Comparison of ENCODE assay signal across 16 mouse cellular contexts in the genomic region with DNA sequence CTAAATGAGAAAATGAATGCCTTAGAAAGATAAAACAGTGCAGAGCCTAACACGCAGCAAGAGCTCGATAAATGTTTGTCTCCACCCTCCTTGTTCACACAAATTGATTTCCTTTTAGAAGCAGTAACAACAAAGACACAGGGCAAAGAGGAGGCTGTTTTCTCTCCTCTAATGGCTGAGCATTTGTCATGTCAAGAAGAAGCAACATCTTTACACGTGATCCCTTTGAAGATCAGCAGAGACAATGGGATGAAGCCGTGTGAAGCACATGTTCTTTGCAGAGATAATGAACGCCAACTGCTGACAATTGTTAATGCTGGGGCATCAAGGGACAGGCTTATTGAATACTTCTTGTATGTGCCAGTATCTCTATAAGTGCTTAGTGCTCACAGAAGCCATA.
A peak's percentile ranks its signal among the peaks of the same experiment; 100 is the strongest.
DNase-seq lines count a peak whose midpoint lies in the region; ATAC-seq and TF ChIP-seq lines count a peak whose summit lies in the region.
"Had no signal": no experiment of that assay in that cellular context is flagged by ENCODE, and none has a peak within 500 bp of the region (broad histone marks: within the 10 kb centered on the region; RNA-seq: fewer than 3 reads in every experiment).

No protein-coding gene starts in this region.

- no peak for TF ChIP-seq CTCF in forebrain, postnatal 0 days (IDR thresholded peaks at IDR 0.05; ENCODE audit: low read depth)
- TF ChIP-seq CTCF in liver, postnatal 0 days (IDR thresholded peaks at IDR 0.05; ENCODE audit: low read depth): no peak

- no peak overlapping the region for H3K4me2 ChIP-seq in forebrain, embryonic 12.5 days
- H3K4me2 ChIP-seq in forebrain, postnatal 0 days (ENCODE audit: low read depth): no peak overlapping the region
- no peak overlapping the region for H3K4me2 ChIP-seq in neural tube, embryonic 14.5 days (ENCODE audit: low read depth, low read length)
- no peak overlapping the region for H3K4me2 ChIP-seq in liver, postnatal 0 days (ENCODE audit: low read depth, low read length)
- H3K4me2 ChIP-seq: embryonic facial prominence, embryonic 12.5 days; liver, embryonic 12.5 days; lung, embryonic 15.5 days had no signal

- no peak overlapping the region for H3K27ac ChIP-seq in forebrain, embryonic 12.5 days
- H3K27ac ChIP-seq in forebrain, postnatal 0 days (ENCODE audit: low read depth, low read length): no peak overlapping the region
- H3K27ac ChIP-seq in neural tube, embryonic 14.5 days (ENCODE audit: low read depth, low read length): no peak overlapping the region
- H3K27ac ChIP-seq in liver, postnatal 0 days (ENCODE audit: low read depth): no peak overlapping the region
- H3K27ac ChIP-seq: embryonic facial prominence, embryonic 12.5 days; kidney, postnatal 0 days; liver, embryonic 12.5 days; lung, embryonic 15.5 days had no signal

- peak; percentile 64; the same call in 1 of the 2 replicates for ATAC-seq in forebrain, embryonic 12.5 days (ENCODE audit: low FRiP score)
- ATAC-seq in forebrain, postnatal 0 days: no peak
- ATAC-seq in neural tube, embryonic 14.5 days (ENCODE audit: low read depth): peak; percentile 51; the same call in 1 of the 2 replicates
- no peak for ATAC-seq in liver, postnatal 0 days
- ATAC-seq: liver, embryonic 12.5 days had no signal

- H3K36me3 ChIP-seq in forebrain, embryonic 12.5 days (replicated peaks): no peaks in the 10 kb centered on the region
- no peaks in the 10 kb centered on the region for H3K36me3 ChIP-seq in forebrain, postnatal 0 days (ENCODE audit: insufficient read depth)
- no peaks in the 10 kb centered on the region for H3K36me3 ChIP-seq in neural tube, embryonic 14.5 days (ENCODE audit: control insufficient read depth, insufficient read depth, low read length)
- no peaks in the 10 kb centered on the region for H3K36me3 ChIP-seq in liver, postnatal 0 days (replicated peaks; ENCODE audit: insufficient read depth, low read length)
- H3K36me3 ChIP-seq: embryonic facial prominence, embryonic 12.5 days; liver, embryonic 12.5 days; lung, embryonic 15.5 days had no signal

- DNase-seq in forebrain, postnatal 0 days: no peak
- DNase-seq in embryo, embryonic 10.5 days (ENCODE audit: low spot score): peak; percentile 57
- DNase-seq in mesoderm, embryonic 11.5 days (ENCODE audit: low read depth, low spot score): peak; percentile 26
- DNase-seq in liver, postnatal 0 days: no peak
- DNase-seq in thymus, postnatal 25 days: no peak
- DNase-seq: cerebellum, adult 11 months; cerebellum, postnatal 14 days; kidney, adult 11 months; thymus, postnatal 14 days had no signal

- no peaks in the 10 kb centered on the region for H3K27me3 ChIP-seq in forebrain, embryonic 12.5 days
- no peaks in the 10 kb centered on the region for H3K27me3 ChIP-seq in forebrain, postnatal 0 days (ENCODE audit: insufficient read depth, low read length)
- H3K27me3 ChIP-seq in neural tube, embryonic 14.5 days (ENCODE audit: control insufficient read depth, insufficient read depth, low read length): no peaks in the 10 kb centered on the region
- H3K27me3 ChIP-seq in liver, postnatal 0 days (ENCODE audit: insufficient read depth, low read length): no peaks in the 10 kb centered on the region
- H3K27me3 ChIP-seq: CH12.LX; embryonic facial prominence, embryonic 12.5 days; liver, embryonic 12.5 days; lung, embryonic 15.5 days had no signal

- H3K4me1 ChIP-seq in forebrain, embryonic 12.5 days: peaks cover 12% of the 10 kb centered on the region
- no peaks in the 10 kb centered on the region for H3K4me1 ChIP-seq in forebrain, postnatal 0 days (ENCODE audit: insufficient read depth)
- 0 out of 2 replicates have a peak, but pooled peaks cover 4% of the 10 kb centered on the region for H3K4me1 ChIP-seq in neural tube, embryonic 14.5 days (ENCODE audit: control insufficient read depth, insufficient read depth, low read length)
- no peaks in the 10 kb centered on the region for H3K4me1 ChIP-seq in liver, postnatal 0 days (ENCODE audit: insufficient read depth)
- H3K4me1 ChIP-seq: embryonic facial prominence, embryonic 12.5 days; liver, embryonic 12.5 days; lung, embryonic 15.5 days had no signal

- H3K4me3 ChIP-seq in forebrain, embryonic 12.5 days (replicated peaks): no peak overlapping the region
- no peak overlapping the region for H3K4me3 ChIP-seq in forebrain, postnatal 0 days (ENCODE audit: low read depth, low read length)
- no peak overlapping the region for H3K4me3 ChIP-seq in neural tube, embryonic 14.5 days (ENCODE audit: low read depth, low read length)
- no peak overlapping the region for H3K4me3 ChIP-seq in liver, postnatal 0 days (ENCODE audit: low read depth, low read length)
- H3K4me3 ChIP-seq: embryonic facial prominence, embryonic 12.5 days; liver, embryonic 12.5 days; lung, embryonic 15.5 days had no signal

- 49% methylated on average over 5 of the region's 5 CpGs for WGBS in forebrain, embryonic 12.5 days
- WGBS in forebrain, postnatal 0 days: 47% methylated on average over 5 of the region's 5 CpGs
- WGBS in neural tube, embryonic 14.5 days: 13% methylated on average over 5 of the region's 5 CpGs
- 70% methylated on average over 5 of the region's 5 CpGs for WGBS in liver, postnatal 0 days (ENCODE audit: insufficient replicate concordance)

- no peak overlapping the region for H3K9ac ChIP-seq in forebrain, embryonic 12.5 days
- H3K9ac ChIP-seq in forebrain, postnatal 0 days: no peak overlapping the region
- no peak overlapping the region for H3K9ac ChIP-seq in neural tube, embryonic 14.5 days (replicated peaks; ENCODE audit: low read depth, low read length)
- no peak overlapping the region for H3K9ac ChIP-seq in liver, postnatal 0 days (replicated peaks)
- H3K9ac ChIP-seq: embryonic facial prominence, embryonic 12.5 days; liver, embryonic 12.5 days; lung, embryonic 15.5 days had no signal

- TF ChIP-seq EP300 in liver, postnatal 0 days (IDR thresholded peaks at IDR 0.05; ENCODE audit: low read depth): no peak

- no peaks in the 10 kb centered on the region for H3K9me3 ChIP-seq in forebrain, embryonic 12.5 days
- no peaks in the 10 kb centered on the region for H3K9me3 ChIP-seq in forebrain, postnatal 0 days (ENCODE audit: low read length)
- H3K9me3 ChIP-seq in neural tube, embryonic 14.5 days (ENCODE audit: control insufficient read depth, low read length): no peaks in the 10 kb centered on the region
- no peaks in the 10 kb centered on the region for H3K9me3 ChIP-seq in liver, postnatal 0 days (ENCODE audit: low read length)
- H3K9me3 ChIP-seq: embryonic facial prominence, embryonic 12.5 days; liver, embryonic 12.5 days; lung, embryonic 15.5 days had no signal

Comparison
In these comparisons a context has a peak if more than half of its experiments do, and no peak if none do; other contexts are left out.
1. ATAC-seq: peak in forebrain, embryonic 12.5 days (single experiment) and neural tube, embryonic 14.5 days (single experiment); none in forebrain, postnatal 0 days (single experiment) and liver, postnatal 0 days (single experiment).
2. DNase-seq: peak in embryo, embryonic 10.5 days (single experiment) and mesoderm, embryonic 11.5 days (single experiment); none in forebrain, postnatal 0 days (single experiment), liver, postnatal 0 days (single experiment) and thymus, postnatal 25 days (single experiment).